Mouse (Mus musculus): Measurements from ENCODE around the gene Scfd1. TPM values are rescaled to one million over a fixed set of nuclear protein-coding genes. Genes with fewer than 3 reads are reported as not detected.

Scfd1 gene
- 56.6 and 61.7 TPM in 2 replicates for polyA plus RNA-seq (2015; fragmentation: Nextera tagmentation; extraction: Ambion mirVana)

DNA sequence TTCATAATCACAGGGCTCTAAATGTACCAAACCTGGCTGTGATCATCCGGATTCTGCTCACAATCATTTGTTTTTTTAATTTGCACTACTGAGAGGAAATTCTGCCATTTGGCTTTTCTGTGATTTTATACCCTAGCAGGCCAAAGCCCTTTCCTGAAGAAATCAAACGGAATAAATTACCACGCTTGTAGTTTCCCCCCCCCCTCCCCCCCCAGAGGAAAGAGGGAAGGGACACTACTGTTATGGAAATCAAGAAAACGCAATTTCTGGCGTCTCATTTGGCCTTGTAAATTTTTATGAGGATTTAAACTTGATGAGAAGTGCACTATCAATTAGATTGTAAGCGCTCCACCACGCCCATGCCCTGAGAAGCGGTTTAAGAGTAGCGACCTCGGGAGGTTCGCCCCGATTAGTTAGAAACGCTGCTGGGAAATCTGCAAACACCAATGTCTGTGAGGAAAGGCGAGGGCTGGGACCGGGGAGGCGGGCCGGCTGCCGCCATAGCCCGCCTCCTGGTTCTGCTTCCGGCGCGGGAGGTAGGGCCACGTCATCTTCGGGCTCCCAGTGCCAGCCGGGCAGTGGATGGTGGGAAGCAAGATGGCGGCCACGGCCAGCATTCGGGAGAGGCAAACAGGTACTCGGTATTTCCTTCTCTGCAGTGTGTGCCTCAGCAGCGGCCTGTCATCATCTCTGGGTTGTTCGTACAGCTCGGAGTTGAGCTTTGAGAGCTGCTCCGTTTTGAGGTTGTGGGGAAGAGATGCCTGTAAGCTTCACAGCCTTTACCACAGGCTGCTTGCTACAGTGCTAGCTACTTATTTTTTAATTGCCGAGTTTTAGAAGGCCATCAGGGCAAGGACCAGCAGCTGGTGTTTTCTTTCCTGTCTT lies at the start of gene Scfd1:
Gene Scfd1 (plus strand): TSS at position 508 of the 885 bp plus-strand sequence.
- no peaks in the 10 kb centered on the region for H3K27me3 ChIP-seq (ENCODE audit: control insufficient read depth, insufficient read depth, low read length)
- H3K4me2 ChIP-seq (ENCODE audit: low read depth, low read length) = peak within 1 kb of the TSS; percentile 87
- no peaks in the 10 kb centered on the region for H3K4me1 ChIP-seq (ENCODE audit: control insufficient read depth, insufficient read depth, low read length)
- 1% methylated on average over 34 of the region's 34 CpGs for WGBS
- H3K4me3 ChIP-seq (ENCODE audit: low read length) = peak within 1 kb of the TSS; percentile 97
- H3K9ac ChIP-seq (ENCODE audit: low read length) = peak within 1 kb of the TSS; percentile 95
- no peaks in the 10 kb centered on the region for H3K9me3 ChIP-seq (replicated peaks; ENCODE audit: control insufficient read depth, low read length)
- H3K27ac ChIP-seq (ENCODE audit: low read length) = peak within 1 kb of the TSS; percentile 91
- H3K36me3 ChIP-seq (ENCODE audit: control insufficient read depth, insufficient read depth) = peaks cover 14% of the 10 kb centered on the region
- ATAC-seq (replicated peaks; ENCODE audit: extremely low read depth, insufficient read depth, low FRiP score) = peak; percentile 100

- no peaks in the 10 kb centered on the region for H3K9me3 ChIP-seq (replicated peaks; ENCODE audit: control insufficient read depth, low read length)
- no peaks in the 10 kb centered on the region for H3K36me3 ChIP-seq (ENCODE audit: control insufficient read depth, insufficient read depth)
- no peaks in the 10 kb centered on the region; the same call in 1 of the 2 replicates for H3K27me3 ChIP-seq (ENCODE audit: control insufficient read depth, insufficient read depth, low read length)
- H3K4me2 ChIP-seq (ENCODE audit: low read depth, low read length) = no peak overlapping the region
- WGBS = 76% methylated on average over 1 of the region's 1 CpGs
- no peak for ATAC-seq (replicated peaks; ENCODE audit: extremely low read depth, insufficient read depth, low FRiP score)
- H3K4me3 ChIP-seq (ENCODE audit: low read length) = no peak overlapping the region
- no peak overlapping the region for H3K9ac ChIP-seq (ENCODE audit: low read length)
- no peak overlapping the region for H3K27ac ChIP-seq (ENCODE audit: low read length)
- H3K4me1 ChIP-seq (ENCODE audit: control insufficient read depth, insufficient read depth, low read length) = no peaks in the 10 kb centered on the region
These were observed 40.3 kb upstream of the Scfd1 start for GRCm38 (mm10) chr12:51337014-51337413.

- whole genome bisulfite sequencing = 66% methylated on average over 4 of the region's 4 CpGs
- H3K4me3 ChIP-seq (ENCODE audit: low read length) = no peak overlapping the region
- peaks cover 11% of the 10 kb centered on the region for H3K4me1 ChIP-seq (ENCODE audit: control insufficient read depth, insufficient read depth, low read length)
- H3K4me2 ChIP-seq (ENCODE audit: low read depth, low read length) = no peak overlapping the region
- no peak overlapping the region for H3K27ac ChIP-seq (ENCODE audit: low read length)
- no peaks in the 10 kb centered on the region for H3K36me3 ChIP-seq (ENCODE audit: control insufficient read depth, insufficient read depth)
- H3K9ac ChIP-seq (ENCODE audit: low read length) = no peak overlapping the region
- H3K9me3 ChIP-seq (replicated peaks; ENCODE audit: control insufficient read depth, low read length) = no peaks in the 10 kb centered on the region
- H3K27me3 ChIP-seq (ENCODE audit: control insufficient read depth, insufficient read depth, low read length) = no peaks in the 10 kb centered on the region
- ATAC-seq (replicated peaks; ENCODE audit: extremely low read depth, insufficient read depth, low FRiP score) = no peak
These were observed 31.2 kb upstream of the Scfd1 start for GRCm38 (mm10) chr12:51346121-51346520.

- peak; percentile 98 for ATAC-seq (replicated peaks; ENCODE audit: extremely low read depth, insufficient read depth, low FRiP score)
- H3K4me2 ChIP-seq (ENCODE audit: low read depth, low read length) = peak within 1 kb of the TSS; percentile 85
- WGBS = under 1% methylated on average over 69 of the region's 70 CpGs
- peak within 1 kb of the TSS; percentile 70 for H3K4me3 ChIP-seq (ENCODE audit: low read length)
- H3K9me3 ChIP-seq (replicated peaks; ENCODE audit: control insufficient read depth, low read length) = no peaks in the 10 kb centered on the region
- H3K9ac ChIP-seq (ENCODE audit: low read length) = peak within 1 kb of the TSS; percentile 89
- H3K4me1 ChIP-seq (ENCODE audit: control insufficient read depth, insufficient read depth, low read length) = peaks cover 11% of the 10 kb centered on the region
- no peaks in the 10 kb centered on the region for H3K27me3 ChIP-seq (ENCODE audit: control insufficient read depth, insufficient read depth, low read length)
- H3K27ac ChIP-seq (ENCODE audit: low read length) = peak within 1 kb of the TSS; percentile 96
- H3K36me3 ChIP-seq (ENCODE audit: control insufficient read depth, insufficient read depth) = peaks cover 2% of the 10 kb centered on the region; the same call in 1 of the 2 replicates
These were observed 29.2 kb upstream of the Scfd1 start, which contains the start of gene G2e3 for GRCm38 (mm10) chr12:51347988-51348697. G2e3 (plus strand) TSS chr12:51348061.

- H3K9me3 ChIP-seq (replicated peaks; ENCODE audit: control insufficient read depth, low read length) = no peaks in the 10 kb centered on the region
- peak overlapping the region; percentile 70 for H3K4me3 ChIP-seq (ENCODE audit: low read length)
- H3K27ac ChIP-seq (ENCODE audit: low read length) = peak overlapping the region; percentile 96
- H3K9ac ChIP-seq (ENCODE audit: low read length) = peak overlapping the region; percentile 89
- under 1% methylated on average over 10 of the region's 10 CpGs for WGBS
- H3K4me1 ChIP-seq (ENCODE audit: control insufficient read depth, insufficient read depth, low read length) = peaks cover 11% of the 10 kb centered on the region
- peak overlapping the region; percentile 85 for H3K4me2 ChIP-seq (ENCODE audit: low read depth, low read length)
- H3K36me3 ChIP-seq (ENCODE audit: control insufficient read depth, insufficient read depth) = peaks cover 7% of the 10 kb centered on the region
- H3K27me3 ChIP-seq (ENCODE audit: control insufficient read depth, insufficient read depth, low read length) = no peaks in the 10 kb centered on the region
- ATAC-seq (replicated peaks; ENCODE audit: extremely low read depth, insufficient read depth, low FRiP score) = no peak
These were observed 28.7 kb upstream of the Scfd1 start for GRCm38 (mm10) chr12:51348698-51348998.

GRCm38 (mm10) chr12:51355296-51355695 lies 22.0 kb upstream of the Scfd1 start:
- 42% methylated on average over 8 of the region's 8 CpGs for WGBS
- H3K9me3 ChIP-seq (replicated peaks; ENCODE audit: control insufficient read depth, low read length) = no peaks in the 10 kb centered on the region
- H3K4me1 ChIP-seq (ENCODE audit: control insufficient read depth, insufficient read depth, low read length) = peaks cover 7% of the 10 kb centered on the region
- no peaks in the 10 kb centered on the region for H3K27me3 ChIP-seq (ENCODE audit: control insufficient read depth, insufficient read depth, low read length)
- no peak for ATAC-seq (replicated peaks; ENCODE audit: extremely low read depth, insufficient read depth, low FRiP score)
- H3K27ac ChIP-seq (ENCODE audit: low read length) = no peak overlapping the region
- peaks cover 35% of the 10 kb centered on the region for H3K36me3 ChIP-seq (ENCODE audit: control insufficient read depth, insufficient read depth)
- H3K4me3 ChIP-seq (ENCODE audit: low read length) = no peak overlapping the region
- no peak overlapping the region for H3K4me2 ChIP-seq (ENCODE audit: low read depth, low read length)
- H3K9ac ChIP-seq (ENCODE audit: low read length) = no peak overlapping the region

GRCm38 (mm10) chr12:51361294-51361693 lies 16.0 kb upstream of the Scfd1 start:
- no peak overlapping the region for H3K9ac ChIP-seq (ENCODE audit: low read length)
- ATAC-seq (replicated peaks; ENCODE audit: extremely low read depth, insufficient read depth, low FRiP score) = no peak
- no peaks in the 10 kb centered on the region for H3K9me3 ChIP-seq (replicated peaks; ENCODE audit: control insufficient read depth, low read length)
- no peak overlapping the region for H3K4me3 ChIP-seq (ENCODE audit: low read length)
- no peak overlapping the region for H3K4me2 ChIP-seq (ENCODE audit: low read depth, low read length)
- H3K27ac ChIP-seq (ENCODE audit: low read length) = no peak overlapping the region
- H3K27me3 ChIP-seq (ENCODE audit: control insufficient read depth, insufficient read depth, low read length) = no peaks in the 10 kb centered on the region
- H3K4me1 ChIP-seq (ENCODE audit: control insufficient read depth, insufficient read depth, low read length) = no peaks in the 10 kb centered on the region
- peaks cover 47% of the 10 kb centered on the region for H3K36me3 ChIP-seq (ENCODE audit: control insufficient read depth, insufficient read depth)

DNA sequence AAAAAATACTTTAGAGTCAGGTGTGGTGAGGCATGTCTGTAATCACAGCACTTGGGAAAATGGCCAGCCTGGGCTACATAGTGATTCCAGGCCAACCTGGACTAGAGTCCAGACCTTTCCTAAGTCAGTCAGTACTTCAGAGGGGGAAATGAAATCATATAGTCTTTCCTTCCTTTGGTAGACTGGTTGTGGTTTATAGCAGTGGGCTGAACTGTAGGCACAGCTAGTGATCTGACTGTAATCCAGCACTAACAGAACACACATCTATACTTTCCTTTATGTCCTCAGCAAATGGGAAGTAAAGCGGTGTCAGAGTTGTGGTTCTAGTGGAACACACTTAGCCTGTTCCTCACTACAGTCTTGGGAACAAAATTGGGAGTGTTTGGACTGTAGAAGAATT lies 14.4 kb upstream of the Scfd1 start:
- no peak overlapping the region for H3K27ac ChIP-seq (ENCODE audit: low read length)
- no peak overlapping the region for H3K9ac ChIP-seq (ENCODE audit: low read length)
- no peak overlapping the region for H3K4me3 ChIP-seq (ENCODE audit: low read length)
- ATAC-seq (replicated peaks; ENCODE audit: extremely low read depth, insufficient read depth, low FRiP score) = no peak
- no peaks in the 10 kb centered on the region for H3K27me3 ChIP-seq (ENCODE audit: control insufficient read depth, insufficient read depth, low read length)
- 97% methylated on average over 1 of the region's 1 CpGs for WGBS
- H3K36me3 ChIP-seq (ENCODE audit: control insufficient read depth, insufficient read depth) = peaks cover 51% of the 10 kb centered on the region
- H3K4me1 ChIP-seq (ENCODE audit: control insufficient read depth, insufficient read depth, low read length) = no peaks in the 10 kb centered on the region
- no peaks in the 10 kb centered on the region for H3K9me3 ChIP-seq (replicated peaks; ENCODE audit: control insufficient read depth, low read length)
- no peak overlapping the region for H3K4me2 ChIP-seq (ENCODE audit: low read depth, low read length)

- H3K9me3 ChIP-seq (replicated peaks; ENCODE audit: control insufficient read depth, low read length) = no peaks in the 10 kb centered on the region
- WGBS = 98% methylated on average over 3 of the region's 3 CpGs
- ATAC-seq (replicated peaks; ENCODE audit: extremely low read depth, insufficient read depth, low FRiP score) = no peak
- H3K4me1 ChIP-seq (ENCODE audit: control insufficient read depth, insufficient read depth, low read length) = no peaks in the 10 kb centered on the region
- no peaks in the 10 kb centered on the region for H3K27me3 ChIP-seq (ENCODE audit: control insufficient read depth, insufficient read depth, low read length)
- peaks cover 31% of the 10 kb centered on the region for H3K36me3 ChIP-seq (ENCODE audit: control insufficient read depth, insufficient read depth)
- H3K4me2 ChIP-seq (ENCODE audit: low read depth, low read length) = no peak overlapping the region
- H3K9ac ChIP-seq (ENCODE audit: low read length) = no peak overlapping the region
- no peak overlapping the region for H3K27ac ChIP-seq (ENCODE audit: low read length)
- H3K4me3 ChIP-seq (ENCODE audit: low read length) = no peak overlapping the region
These were observed 8.8 kb upstream of the Scfd1 start for GRCm38 (mm10) chr12:51368504-51368903.

Data from heart, embryonic 16.5 days (tissue).